Mouse (Mus musculus) limb, embryonic 12.5 days (tissue): Measurements from ENCODE around the gene Gm10283. TPM values are rescaled to one million over a fixed set of nuclear protein-coding genes. Genes with fewer than 3 reads are reported as not detected.
"Not testable (repeated sequence)": the region's sequence is repeated elsewhere in the genome, so short reads cannot be mapped to it uniquely, and the experiment has no call there.

Experiments used
- ATAC-seq: fragments of 200-750 bp; cut with Nextera tagmentation; 2 replicates; pipeline ENCODE4 v1.8.0; 2017; ENCODE audit warnings: low read depth, moderate TSS enrichment; ENCODE audit not compliant: insufficient number of reproducible peaks, insufficient read depth, low FRiP score, low TSS enrichment
- H3K27ac ChIP-seq: fragments of 300-500 bp; sonication (generic); 2 replicates; pipeline ENCODE4 v1.5.1; 2016; ENCODE audit warnings: mild to moderate bottlenecking, moderate library complexity
- H3K27me3 ChIP-seq: fragments of 300-500 bp; sonication (generic); 2 replicates; pipeline ENCODE4 v1.6.1; 2016; ENCODE audit warnings: mild to moderate bottlenecking, moderate library complexity
- H3K36me3 ChIP-seq: fragments of 300-500 bp; sonication (generic); 2 replicates; pipeline ENCODE4 v1.6.1; 2016; ENCODE audit warnings: mild to moderate bottlenecking, moderate library complexity
- H3K4me1 ChIP-seq: fragments of 300-500 bp; sonication (generic); replicated peaks from 2 replicates; pipeline ENCODE4 v1.6.1; 2016
- H3K4me2 ChIP-seq: fragments of 300-500 bp; sonication (generic); 2 replicates; pipeline ENCODE4 v1.6.1; 2016; ENCODE audit warnings: mild to moderate bottlenecking, moderate library complexity
- H3K4me3 ChIP-seq: fragments of 300-500 bp; sonication (generic); replicated peaks from 2 replicates; pipeline ENCODE4 v1.5.1; 2016; ENCODE audit warnings: mild to moderate bottlenecking
- H3K9ac ChIP-seq: fragments of 300-500 bp; sonication (generic); replicated peaks from 2 replicates; pipeline ENCODE4 v1.6.1; 2016; ENCODE audit warnings: mild to moderate bottlenecking, moderate library complexity
- H3K9me3 ChIP-seq: fragments of 300-500 bp; sonication (generic); 2 replicates; pipeline ENCODE4 v1.6.1; 2016; ENCODE audit warnings: mild to moderate bottlenecking, moderate library complexity
- WGBS: fragments of 180-500 bp; shearing (Covaris S2); methylation state at CpG from one replicate; pipeline ENCODE4 v1.1.7; 2016; 5-methylcytosine and 5-hydroxymethylcytosine counted together
- polyA plus RNA-seq: library from polyadenylated mRNA; unstranded; fragments of >200 nt; fragmentation: Nextera tagmentation; extraction: Ambion mirVana; gene quantifications from 2 replicates; pipeline ENCODE4 v1.2.1, GENCODE M21; 2016

The Gm10283 gene
- not detected in 2 replicates for polyA plus RNA-seq

DNA sequence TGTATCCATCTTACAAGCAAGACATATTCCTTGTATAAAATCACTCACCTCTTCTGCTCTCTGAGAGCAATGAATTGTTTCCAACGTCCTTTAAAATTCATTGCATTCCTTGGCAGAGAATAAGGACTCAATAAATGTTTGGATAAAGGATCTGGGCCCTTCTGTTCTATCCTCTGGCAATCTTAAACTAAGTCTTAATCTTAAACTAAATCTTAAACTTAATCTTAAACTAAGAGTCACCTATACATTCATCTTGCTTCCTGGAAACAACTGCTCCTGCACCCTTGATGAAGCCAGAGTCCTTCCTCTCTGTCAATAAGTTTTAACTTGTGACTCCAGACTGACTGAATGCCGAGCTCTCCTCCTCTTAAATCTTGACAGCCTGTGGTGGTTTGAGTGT lies at the start of gene Gm10283:
Gm10283 (minus strand) TSS at position 101 of the 400 bp plus-strand sequence.
- Histone ChIP-seq H3K36me3 (no peaks in the 10 kb centered on the region), H3K27ac (no peak within 1 kb of the TSS), H3K4me2 (no peak within 1 kb of the TSS), H3K4me3 (no peak within 1 kb of the TSS), H3K27me3 (no peaks in the 10 kb centered on the region), H3K4me1 (no peaks in the 10 kb centered on the region), H3K9ac (no peak within 1 kb of the TSS), H3K9me3 (no peaks in the 10 kb centered on the region)
- 33% methylated on average over 2 of the region's 2 CpGs for WGBS
- no peak for ATAC-seq

DNA sequence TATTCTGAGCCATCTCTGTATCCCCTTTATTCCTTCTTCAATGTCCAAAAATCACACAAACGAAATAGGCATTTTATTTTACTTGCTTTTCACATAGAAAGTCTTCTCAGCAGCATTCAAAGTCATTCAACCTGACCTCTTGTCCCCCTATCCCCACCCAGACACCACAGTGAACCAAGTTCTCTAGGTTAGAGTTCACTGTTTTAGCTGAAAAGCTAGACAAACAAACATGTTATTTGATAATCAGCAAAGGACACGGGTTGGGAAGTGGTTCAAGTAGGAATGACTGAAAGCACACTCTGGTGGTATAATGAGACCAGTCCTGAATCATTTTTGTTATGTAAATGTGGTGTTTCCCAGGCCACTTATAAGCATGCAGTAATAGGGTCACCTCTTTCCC lies 31.9 kb upstream of the Gm10283 start:
- Histone ChIP-seq H3K4me1 (no peaks in the 10 kb centered on the region), H3K4me3 (no peak overlapping the region), H3K36me3 (no peaks in the 10 kb centered on the region), H3K9me3 (no peaks in the 10 kb centered on the region), H3K27me3 (no peaks in the 10 kb centered on the region), H3K4me2 (no peak overlapping the region), H3K9ac (no peak overlapping the region), H3K27ac (no peak overlapping the region)
- WGBS = 71% methylated on average over 2 of the region's 2 CpGs
- ATAC-seq = no peak

DNA sequence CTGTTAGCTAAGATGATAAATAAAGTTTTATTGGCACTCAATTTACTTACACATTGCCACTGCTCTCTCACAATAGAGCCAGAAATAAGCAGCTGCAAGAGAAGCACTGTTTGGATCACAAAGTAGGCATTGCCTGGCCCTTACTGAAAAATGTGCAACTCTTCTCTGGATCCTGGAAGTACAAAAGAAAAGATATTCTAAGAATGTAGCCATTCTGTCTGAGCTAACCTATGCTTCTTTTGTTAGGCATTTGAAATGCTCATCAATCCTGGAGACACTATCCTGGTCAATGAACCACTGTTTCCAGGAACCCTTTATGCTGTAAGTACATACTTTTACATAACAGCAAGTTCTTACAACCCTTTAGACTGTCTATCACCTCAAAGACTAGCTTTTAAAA lies 15.3 kb upstream of the Gm10283 start:
- Histone ChIP-seq H3K9ac (no peak overlapping the region), H3K36me3 (no peaks in the 10 kb centered on the region), H3K4me3 (no peak overlapping the region), H3K4me2 (no peak overlapping the region), H3K27me3 (no peaks in the 10 kb centered on the region), H3K27ac (no peak overlapping the region), H3K4me1 (no peaks in the 10 kb centered on the region), H3K9me3 (no peaks in the 10 kb centered on the region)
- ATAC-seq = no peak

DNA sequence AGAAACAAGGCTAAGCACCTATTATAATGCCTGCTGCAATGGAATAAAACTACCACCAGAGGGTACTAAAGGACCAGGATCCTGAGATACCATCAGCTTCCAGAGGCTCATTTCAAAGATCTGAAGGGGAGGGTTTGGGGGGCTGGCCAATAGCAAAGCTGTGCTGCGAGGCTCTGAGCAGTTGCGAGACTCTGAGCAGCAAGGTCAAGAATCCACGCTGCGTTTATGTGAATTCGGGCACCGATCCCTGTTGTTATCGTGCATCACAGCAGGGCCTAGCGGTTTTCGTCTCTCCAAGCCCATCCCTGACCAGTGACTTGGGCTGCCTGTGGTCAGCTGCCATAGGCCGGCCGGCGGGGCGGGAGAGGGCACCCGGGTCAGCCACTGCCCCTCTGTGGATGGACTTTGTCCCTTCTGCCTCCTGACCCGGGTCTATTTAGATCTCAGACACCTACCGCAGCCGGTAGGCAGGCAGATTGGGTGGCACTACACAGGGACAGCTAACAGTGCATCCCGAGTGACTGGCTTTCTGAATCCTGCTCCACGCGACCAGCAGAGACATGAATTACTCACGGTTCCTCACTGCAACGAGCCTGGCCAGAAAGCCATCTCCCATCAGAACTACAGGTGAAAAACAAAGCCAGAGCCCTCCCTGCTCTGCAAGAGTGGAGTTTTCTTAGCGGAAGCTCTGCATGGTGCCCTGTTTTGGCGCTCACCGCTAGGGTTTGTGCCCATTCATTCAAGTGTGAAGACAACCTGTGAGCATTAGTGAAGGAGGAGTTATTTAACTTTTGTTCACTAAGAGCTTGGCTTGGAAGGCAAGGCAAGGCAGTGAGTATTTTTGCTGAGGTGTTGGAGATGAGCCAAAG lies 2.9 kb upstream of the Gm10283 start, which contains the start of gene Aadat:
Aadat (plus strand) TSS at position 280 of the 869 bp plus-strand sequence.
- Histone ChIP-seq H3K4me1 (no peaks in the 10 kb centered on the region), H3K36me3 (no peaks in the 10 kb centered on the region)
- WGBS = 2% methylated on average over 25 of the region's 25 CpGs

DNA sequence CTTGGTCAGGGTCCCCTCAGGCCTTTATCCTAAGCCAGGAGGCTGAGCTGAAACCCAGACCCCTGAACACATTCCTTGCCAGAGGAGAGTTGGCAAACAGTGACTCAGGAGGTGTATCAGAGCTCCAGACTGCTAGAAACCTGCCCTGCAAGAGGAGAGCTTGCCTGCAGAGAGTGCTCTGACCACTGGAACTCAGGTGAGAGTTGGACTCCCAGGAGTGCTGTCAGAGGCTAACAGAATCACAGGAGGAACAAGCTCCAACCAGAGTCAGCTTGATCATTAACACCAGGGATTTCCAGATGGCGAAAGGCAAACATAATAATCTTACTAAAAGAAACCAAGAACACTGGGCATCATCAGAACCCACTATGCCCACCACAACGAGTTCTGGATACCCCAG lies 8.0 kb downstream of the Gm10283 start:
- not testable (repeated sequence) for H3K36me3 ChIP-seq, H3K9me3 ChIP-seq, H3K4me3 ChIP-seq, ATAC-seq, H3K4me2 ChIP-seq, H3K4me1 ChIP-seq, H3K27ac ChIP-seq, H3K9ac ChIP-seq, H3K27me3 ChIP-seq
- WGBS = 84% methylated on average over 2 of the region's 2 CpGs

More for the DNA sequence above, 2.9 kb upstream of the Gm10283 start, which contains the start of gene Aadat:
- ATAC-seq = peak; percentile 96
- Histone ChIP-seq H3K4me3 (peak within 1 kb of the TSS; percentile 57), H3K27me3 (no peaks in the 10 kb centered on the region), H3K27ac (no peak within 1 kb of the TSS), H3K9ac (peak within 1 kb of the TSS; percentile 76), H3K9me3 (no peaks in the 10 kb centered on the region), H3K4me2 (peak within 1 kb of the TSS; percentile 92)

DNA sequence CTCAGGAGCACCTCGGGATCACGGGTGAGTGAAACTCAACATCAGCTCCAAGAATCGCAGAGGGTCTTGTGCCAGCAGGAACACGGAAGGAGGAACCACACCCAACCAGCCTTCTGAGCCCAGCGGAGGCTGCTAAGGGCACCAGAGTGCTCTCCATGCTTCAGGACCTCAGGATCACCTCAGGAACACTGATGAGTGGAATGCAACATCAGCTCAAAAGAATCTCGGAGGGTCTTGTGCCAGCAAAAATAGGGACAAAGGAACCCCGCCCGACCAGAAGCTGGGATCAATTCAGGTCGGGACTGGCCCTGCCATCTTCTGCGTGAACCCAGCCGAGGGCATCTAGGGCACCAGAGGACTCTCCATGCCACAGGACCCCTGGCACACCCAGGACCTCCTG lies 8.4 kb downstream of the Gm10283 start:
- H3K27ac ChIP-seq = no peak overlapping the region
- H3K4me2 ChIP-seq = no peak overlapping the region
- no peaks in the 10 kb centered on the region for H3K9me3 ChIP-seq
- ATAC-seq = no peak
- no peaks in the 10 kb centered on the region for H3K27me3 ChIP-seq
- no peak overlapping the region for H3K9ac ChIP-seq
- H3K4me3 ChIP-seq = no peak overlapping the region
- 92% methylated on average over 11 of the region's 11 CpGs for WGBS
- H3K4me1 ChIP-seq = no peaks in the 10 kb centered on the region
- H3K36me3 ChIP-seq = no peaks in the 10 kb centered on the region

DNA sequence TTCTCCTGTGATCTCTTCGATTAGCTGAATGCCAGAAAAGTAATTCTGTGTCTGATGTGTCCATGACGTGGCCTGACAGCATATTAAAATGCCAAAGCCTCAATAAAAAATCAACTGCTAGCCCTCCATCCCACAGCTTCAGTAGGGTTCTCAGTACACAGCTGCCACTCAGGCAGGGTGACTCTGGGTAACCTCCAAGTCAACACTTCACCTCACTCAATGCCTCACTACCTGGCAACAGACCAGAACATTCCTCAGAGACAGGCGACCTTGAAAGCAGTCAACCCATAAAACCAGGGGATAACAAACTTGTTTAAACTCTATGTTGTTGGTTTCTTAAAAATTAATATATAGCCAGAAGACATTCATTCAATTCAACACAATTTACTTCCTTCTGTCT lies 10.5 kb downstream of the Gm10283 start:
- Histone ChIP-seq H3K4me1 (no peaks in the 10 kb centered on the region), H3K9me3 (no peaks in the 10 kb centered on the region), H3K27ac (no peak overlapping the region), H3K36me3 (no peaks in the 10 kb centered on the region), H3K27me3 (no peaks in the 10 kb centered on the region), H3K9ac (no peak overlapping the region), H3K4me3 (no peak overlapping the region), H3K4me2 (no peak overlapping the region)
- ATAC-seq = no peak
- WGBS = 58% methylated on average over 3 of the region's 3 CpGs

DNA sequence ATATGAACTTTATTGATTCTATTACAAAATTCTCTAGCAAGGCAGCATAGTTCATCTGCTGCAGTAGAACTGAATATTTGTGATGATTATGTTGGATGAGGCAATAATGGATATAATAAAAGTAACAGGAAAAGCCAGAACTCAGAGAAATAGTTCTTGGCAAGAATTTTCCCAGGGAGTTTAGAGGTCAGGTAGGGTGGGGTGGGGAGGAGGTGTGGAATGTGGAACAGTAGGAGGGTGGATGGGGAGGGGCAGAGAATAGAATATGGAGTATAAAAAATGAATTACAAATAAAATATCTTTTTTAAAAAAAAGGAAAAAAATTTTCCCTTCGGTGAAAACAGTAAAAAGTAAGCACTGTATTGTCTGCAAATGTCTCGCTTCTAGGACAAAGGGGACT lies 11.1 kb downstream of the Gm10283 start:
- no peak overlapping the region for H3K27ac ChIP-seq
- ATAC-seq = no peak
- 87% methylated on average over 2 of the region's 2 CpGs for WGBS
- H3K4me1 ChIP-seq = no peaks in the 10 kb centered on the region
- no peaks in the 10 kb centered on the region for H3K9me3 ChIP-seq
- no peaks in the 10 kb centered on the region for H3K36me3 ChIP-seq
- no peak overlapping the region for H3K9ac ChIP-seq
- H3K4me2 ChIP-seq = no peak overlapping the region
- no peak overlapping the region for H3K4me3 ChIP-seq
- no peaks in the 10 kb centered on the region for H3K27me3 ChIP-seq

DNA sequence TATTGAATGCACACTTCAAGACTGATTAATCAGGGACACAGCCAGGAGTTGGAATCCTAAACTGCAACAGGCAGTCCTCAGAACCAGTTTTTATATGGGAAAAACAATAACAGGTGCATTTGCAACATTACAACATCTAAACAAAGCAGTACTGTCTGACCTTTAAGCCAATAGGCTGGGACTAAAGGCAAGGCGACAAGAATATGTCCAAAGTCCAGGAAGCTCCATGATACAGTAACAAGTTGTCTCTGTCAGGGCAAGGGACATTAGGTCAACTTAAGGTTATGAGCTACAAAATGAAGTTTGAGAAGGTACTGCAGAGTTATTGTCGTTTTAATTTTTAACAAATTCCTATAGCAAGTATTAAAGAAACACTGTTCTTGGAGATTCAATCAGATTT lies 12.9 kb downstream of the Gm10283 start:
- ATAC-seq = no peak
- H3K9me3 ChIP-seq = no peaks in the 10 kb centered on the region
- H3K36me3 ChIP-seq = no peaks in the 10 kb centered on the region
- 74% methylated on average over 2 of the region's 2 CpGs for WGBS
- no peaks in the 10 kb centered on the region for H3K4me1 ChIP-seq
- no peak overlapping the region for H3K27ac ChIP-seq
- H3K27me3 ChIP-seq = no peaks in the 10 kb centered on the region
- no peak overlapping the region for H3K9ac ChIP-seq
- no peak overlapping the region for H3K4me3 ChIP-seq
- H3K4me2 ChIP-seq = no peak overlapping the region

DNA sequence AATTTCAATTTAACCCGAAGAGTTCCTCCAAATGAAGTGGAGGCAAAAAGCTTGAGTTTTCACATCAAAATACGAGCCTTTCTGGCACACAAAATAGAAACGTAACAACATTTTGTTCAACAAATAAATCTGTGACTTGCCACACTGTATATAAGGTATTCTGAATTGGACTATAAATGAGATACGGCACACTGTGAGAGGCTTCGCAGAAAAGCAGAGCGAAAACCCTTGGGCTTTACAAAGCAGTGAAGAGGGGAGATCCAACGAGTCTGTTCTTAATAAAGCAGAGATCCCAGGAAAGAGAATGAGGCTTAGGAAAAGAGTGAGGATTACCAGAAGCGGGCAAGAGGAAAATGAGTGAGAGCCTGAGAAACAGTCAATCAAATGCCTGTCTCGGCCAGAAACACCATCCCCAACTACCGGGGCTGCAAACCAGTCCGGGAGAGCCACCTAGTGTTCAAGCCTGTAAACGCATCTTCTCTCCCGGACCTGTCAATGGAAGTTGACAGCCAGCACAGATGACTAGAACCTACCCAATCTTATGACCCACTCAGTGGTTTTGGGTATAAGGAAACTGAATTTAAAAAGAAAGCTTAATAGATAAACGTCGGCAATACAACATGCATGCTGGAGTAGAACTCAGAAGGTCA lies 36.2 kb downstream of the Gm10283 start:
- Histone ChIP-seq H3K36me3 (no peaks in the 10 kb centered on the region), H3K4me1 (no peaks in the 10 kb centered on the region), H3K9ac (no peak overlapping the region), H3K4me2 (no peak overlapping the region), H3K27ac (no peak overlapping the region), H3K27me3 (no peaks in the 10 kb centered on the region), H3K9me3 (no peaks in the 10 kb centered on the region), H3K4me3 (no peak overlapping the region)
- WGBS = 38% methylated on average over 15 of the region's 15 CpGs
- no peak for ATAC-seq

DNA sequence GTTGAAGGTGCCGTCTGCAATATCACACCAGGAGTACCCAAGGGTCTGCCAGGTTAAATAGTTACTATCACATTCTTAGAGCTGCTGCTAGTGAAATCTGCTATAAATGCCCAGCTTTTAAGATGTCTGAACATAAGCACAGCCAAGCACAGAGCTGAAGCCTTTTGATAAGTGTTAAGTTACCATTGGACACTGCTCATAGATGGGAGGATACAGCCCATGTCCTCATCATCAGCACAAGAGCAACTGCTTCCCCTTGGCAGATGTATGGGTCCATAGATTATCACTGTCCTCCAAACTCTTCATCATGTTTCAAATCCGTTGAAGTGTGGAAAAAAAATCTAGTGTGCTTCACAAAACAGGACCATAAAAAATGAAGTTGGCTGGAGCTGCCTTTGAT lies 53.7 kb downstream of the Gm10283 start:
- no peak overlapping the region for H3K9ac ChIP-seq
- no peaks in the 10 kb centered on the region for H3K4me1 ChIP-seq
- H3K9me3 ChIP-seq = no peaks in the 10 kb centered on the region
- H3K4me3 ChIP-seq = no peak overlapping the region
- ATAC-seq = no peak
- H3K27ac ChIP-seq = no peak overlapping the region
- H3K4me2 ChIP-seq = no peak overlapping the region
- H3K36me3 ChIP-seq = no peaks in the 10 kb centered on the region
- WGBS = 68% methylated on average over 2 of the region's 2 CpGs
- H3K27me3 ChIP-seq = no peaks in the 10 kb centered on the region
